Mouse (Mus musculus) C2C12 (cell line): ENCODE results near the gene Atp1b1.

Experiments used
- CEBPB ChIP-seq: IDR thresholded peaks from one replicate; pipeline ENCODE4 v1.6.1; 2011; ENCODE audit warnings: low read depth, mild to moderate bottlenecking, control low read depth, moderate library complexity
- CTCF ChIP-seq: IDR thresholded peaks from one replicate; pipeline ENCODE4 v1.5.1; 2011; ENCODE audit not compliant: control insufficient read depth, insufficient read depth, insufficient read length
- FOSL1 ChIP-seq: IDR thresholded peaks from one replicate; pipeline ENCODE4 v1.8.0; 2011; ENCODE audit warnings: mild to moderate bottlenecking, low read length; ENCODE audit not compliant: poor library complexity, insufficient read depth, severe bottlenecking
- MAX ChIP-seq: IDR thresholded peaks from one replicate; pipeline ENCODE4 v1.6.1; 2011; ENCODE audit warnings: mild to moderate bottlenecking, control low read depth
- MYOD1 ChIP-seq: IDR thresholded peaks from one replicate; pipeline ENCODE4 v1.6.1; 2011; ENCODE audit warnings: low read depth; ENCODE audit not compliant: control insufficient read depth, insufficient read length
- MYOG ChIP-seq: IDR thresholded peaks from one replicate; pipeline ENCODE4 v1.6.1; 2011; ENCODE audit not compliant: control insufficient read depth, insufficient read length; ENCODE audit errors: extremely low read depth
- USF1 ChIP-seq: IDR thresholded peaks from one replicate; pipeline ENCODE4 v1.6.1; 2011; ENCODE audit warnings: low read depth, mild to moderate bottlenecking, control low read depth, moderate library complexity

DNA sequence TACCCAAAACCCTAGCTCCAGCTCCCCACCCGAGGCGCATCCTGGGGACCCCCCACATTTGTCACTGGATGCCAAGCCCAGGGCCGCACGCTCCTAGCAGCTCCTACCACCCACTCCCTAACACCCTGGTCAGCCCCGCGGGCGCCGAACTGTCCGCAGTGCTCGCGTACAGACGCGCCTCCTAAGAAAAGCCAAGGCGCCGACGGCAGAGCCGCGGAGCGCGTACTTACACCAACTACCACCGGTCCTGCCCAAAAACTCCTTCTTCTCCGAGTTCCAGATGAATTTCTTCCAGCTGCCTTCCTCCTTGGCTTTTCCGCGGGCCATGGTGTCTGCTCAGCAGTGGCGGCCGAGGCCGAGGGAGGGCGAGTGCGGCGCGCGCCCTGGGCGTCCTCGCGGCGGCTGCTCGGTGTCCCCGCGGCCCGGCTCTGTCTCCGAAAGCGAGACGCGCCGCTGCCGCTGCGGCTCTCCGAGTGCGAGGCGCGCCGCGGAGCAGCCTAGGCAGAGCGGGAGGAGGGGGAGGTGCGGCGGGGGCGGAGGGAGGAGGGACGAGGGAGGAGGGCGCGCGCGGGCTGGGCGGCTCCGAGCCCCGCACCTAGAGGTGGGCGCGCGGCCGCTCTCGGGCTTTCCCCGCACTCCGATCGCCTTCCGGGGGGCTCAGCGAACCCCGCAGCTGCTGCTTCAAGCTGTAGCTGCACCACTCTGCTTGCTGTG lies 467 bp downstream of the Atp1b1 start:
- no peak for TF ChIP-seq CTCF
- TF ChIP-seq MAX = no peak
- TF ChIP-seq FOSL1 = no peak
- no peak for TF ChIP-seq MYOG
- no peak for TF ChIP-seq USF1
- no peak for TF ChIP-seq CEBPB
- TF ChIP-seq MYOD1 = no peak
